Mouse (Mus musculus) hindbrain, embryonic 16.5 days (tissue): Measurements from ENCODE around the gene Slc20a1. TPM values are rescaled to one million over a fixed set of nuclear protein-coding genes. Genes with fewer than 3 reads are reported as not detected.

Source experiments
- ATAC-seq: fragments of 200-750 bp; cut with Nextera tagmentation; 2 replicates; pipeline ENCODE4 v1.8.0; 2017; ENCODE audit warnings: moderate TSS enrichment, moderate library complexity
- H3K27ac ChIP-seq: fragments of 300-500 bp; sonication (generic); 2 replicates; pipeline ENCODE4 v1.5.1; 2014; ENCODE audit warnings: low read depth, mild to moderate bottlenecking, control low read depth, low read length, moderate library complexity
- H3K27me3 ChIP-seq: fragments of 300-500 bp; sonication (generic); replicated peaks from 2 replicates; pipeline ENCODE4 v1.6.1; 2014; ENCODE audit warnings: low read length; ENCODE audit not compliant: control insufficient read depth, insufficient read depth
- H3K36me3 ChIP-seq: fragments of 300-500 bp; sonication (generic); 2 replicates; pipeline ENCODE4 v1.6.1; 2014; ENCODE audit warnings: mild to moderate bottlenecking, low read length, moderate library complexity, mixed read lengths; ENCODE audit not compliant: control insufficient read depth, insufficient read depth
- H3K4me1 ChIP-seq: fragments of 300-500 bp; sonication (generic); 2 replicates; pipeline ENCODE4 v1.6.1; 2014; ENCODE audit warnings: low read depth, low read length; ENCODE audit not compliant: control insufficient read depth, insufficient read depth
- H3K4me2 ChIP-seq: fragments of 300-500 bp; sonication (generic); 2 replicates; pipeline ENCODE4 v1.6.1; 2014; ENCODE audit warnings: mild to moderate bottlenecking, low read length, control low read depth, moderate library complexity
- H3K4me3 ChIP-seq: fragments of 300-500 bp; sonication (generic); 2 replicates; pipeline ENCODE4 v1.5.1; 2014; ENCODE audit warnings: mild to moderate bottlenecking, low read length, control low read depth, moderate library complexity
- H3K9ac ChIP-seq: fragments of 300-500 bp; sonication (generic); 2 replicates; pipeline ENCODE4 v1.6.1; 2014; ENCODE audit warnings: low read depth, mild to moderate bottlenecking, control low read depth, low read length, moderate library complexity
- H3K9me3 ChIP-seq: fragments of 300-500 bp; sonication (generic); 2 replicates; pipeline ENCODE4 v1.6.1; 2014; ENCODE audit warnings: mild to moderate bottlenecking, low read length, moderate library complexity; ENCODE audit not compliant: control insufficient read depth
- WGBS: fragments of 180-500 bp; shearing (Covaris S2); extraction: QIAGEN DNeasy Blood & Tissue Kit; methylation state at CpG from one replicate; pipeline ENCODE4 v1.1.7; 2014; 5-methylcytosine and 5-hydroxymethylcytosine counted together
- polyA plus RNA-seq: library from polyadenylated mRNA; unstranded; fragments of >200 nt; fragmentation: Nextera tagmentation; extraction: Ambion mirVana; gene quantifications from 2 replicates; pipeline ENCODE4 v1.2.1, GENCODE M21; 2015

Slc20a1 gene
- polyA plus RNA-seq, 1 experiment from 2014 or later = 53.2 TPM

- ATAC-seq = no peak
- no peaks in the 10 kb centered on the region for H3K27me3 ChIP-seq
- WGBS = 78% methylated on average over 2 of the region's 2 CpGs
- no peaks in the 10 kb centered on the region for H3K36me3 ChIP-seq
- H3K9me3 ChIP-seq = no peaks in the 10 kb centered on the region
- no peak overlapping the region for H3K27ac ChIP-seq
- no peaks in the 10 kb centered on the region for H3K4me1 ChIP-seq
- no peak overlapping the region for H3K4me3 ChIP-seq
- H3K9ac ChIP-seq = no peak overlapping the region
- H3K4me2 ChIP-seq = no peak overlapping the region
Measured at GRCm38 (mm10) chr2:129254076-129254475, 55.5 kb downstream of the Slc20a1 start.

- Histone ChIP-seq H3K27ac (no peak overlapping the region), H3K4me3 (no peak overlapping the region), H3K9me3 (no peaks in the 10 kb centered on the region), H3K4me1 (no peaks in the 10 kb centered on the region), H3K9ac (no peak overlapping the region), H3K27me3 (no peaks in the 10 kb centered on the region), H3K4me2 (no peak overlapping the region), H3K36me3 (no peaks in the 10 kb centered on the region)
- no peak for ATAC-seq
- WGBS = 70% methylated on average over 4 of the region's 4 CpGs
Measured at GRCm38 (mm10) chr2:129256006-129256405, 57.4 kb downstream of the Slc20a1 start.

GRCm38 (mm10) chr2:129258056-129258455 is 59.5 kb downstream of the Slc20a1 start:
- Histone ChIP-seq H3K27me3 (no peaks in the 10 kb centered on the region), H3K36me3 (no peaks in the 10 kb centered on the region), H3K27ac (no peak overlapping the region), H3K4me3 (no peak overlapping the region), H3K9me3 (no peaks in the 10 kb centered on the region), H3K4me1 (no peaks in the 10 kb centered on the region), H3K4me2 (no peak overlapping the region), H3K9ac (no peak overlapping the region)
- ATAC-seq = peak; percentile 34; the same call in 1 of the 2 replicates
- 86% methylated on average over 3 of the region's 3 CpGs for WGBS

GRCm38 (mm10) chr2:129258475-129259211 is 60.1 kb downstream of the Slc20a1 start:
- Histone ChIP-seq H3K4me1 (no peaks in the 10 kb centered on the region), H3K9me3 (no peaks in the 10 kb centered on the region), H3K27me3 (no peaks in the 10 kb centered on the region), H3K9ac (no peak overlapping the region; the same call in 1 of the 2 replicates), H3K4me2 (peak overlapping the region; percentile 28), H3K36me3 (no peaks in the 10 kb centered on the region), H3K4me3 (no peak overlapping the region), H3K27ac (no peak overlapping the region)
- WGBS = 35% methylated on average over 7 of the region's 7 CpGs
- ATAC-seq = peak; percentile 91

GRCm38 (mm10) chr2:129260646-129261045 is 62.1 kb downstream of the Slc20a1 start:
- H3K4me3 ChIP-seq = no peak overlapping the region
- no peak overlapping the region for H3K27ac ChIP-seq
- no peaks in the 10 kb centered on the region for H3K36me3 ChIP-seq
- H3K4me1 ChIP-seq = no peaks in the 10 kb centered on the region
- H3K4me2 ChIP-seq = no peak overlapping the region
- WGBS = 71% methylated on average over 3 of the region's 3 CpGs
- no peak overlapping the region for H3K9ac ChIP-seq
- no peaks in the 10 kb centered on the region for H3K27me3 ChIP-seq
- H3K9me3 ChIP-seq = no peaks in the 10 kb centered on the region
- no peak for ATAC-seq

Other genes with a start within 250 kb of the Slc20a1 start
- gene Zc3h6, start 231.4 kb upstream of the Slc20a1 start, polyA plus RNA-seq = 3.5 and 4.1 TPM in 2 replicates
- gene Gm10762, start 231.0 kb upstream of the Slc20a1 start, polyA plus RNA-seq = 16.7 and 17.0 TPM in 2 replicates
- gene Vinac1, start 150.6 kb upstream of the Slc20a1 start, polyA plus RNA-seq = 0.70 and 0.92 TPM in 2 replicates
- 38.2 and 46.9 TPM in 2 replicates for gene Ttl, start 132.8 kb upstream of the Slc20a1 start, polyA plus RNA-seq
- gene Polr1b, start 97.8 kb upstream of the Slc20a1 start, polyA plus RNA-seq = 13.0 and 15.6 TPM in 2 replicates
- gene Chchd5, start 69.1 kb upstream of the Slc20a1 start, polyA plus RNA-seq = 18.7 and 19.8 TPM in 2 replicates
- 9.7 and 13.3 TPM in 2 replicates for gene Ckap2l, start 98.4 kb downstream of the Slc20a1 start, polyA plus RNA-seq
- gene Il1a, start 111.2 kb downstream of the Slc20a1 start, polyA plus RNA-seq = 0.19 and 0.34 TPM in 2 replicates
- 0.16 TPM in 1 of 2 replicates, not detected in the other for gene Il1b, start 172.4 kb downstream of the Slc20a1 start, polyA plus RNA-seq